Mouse (Mus musculus) gastrocnemius, postnatal 25 days (tissue): ENCODE measurements around the gene Hist1h4h. TPM values are rescaled to one million over a fixed set of nuclear protein-coding genes. Genes with fewer than 3 reads are reported as not detected.
"Not testable (repeated sequence)": the region's sequence is repeated elsewhere in the genome, so short reads cannot be mapped to it uniquely, and the experiment has no call there.

Experiments used
- DNase-seq: peaks from one replicate; pipeline ENCODE4 v3.0.0; 2022
- total RNA-seq, 2 experiments: library from RNA; stranded (reverse); gene quantifications; 1 replicate in 1 of 2; 2 replicates in 1 of 2; pipeline ENCODE4 v1.2.3; 2021

Hist1h4h gene
- total RNA-seq, 2 experiments from 2014 or later: 156 to 160 TPM

DNA sequence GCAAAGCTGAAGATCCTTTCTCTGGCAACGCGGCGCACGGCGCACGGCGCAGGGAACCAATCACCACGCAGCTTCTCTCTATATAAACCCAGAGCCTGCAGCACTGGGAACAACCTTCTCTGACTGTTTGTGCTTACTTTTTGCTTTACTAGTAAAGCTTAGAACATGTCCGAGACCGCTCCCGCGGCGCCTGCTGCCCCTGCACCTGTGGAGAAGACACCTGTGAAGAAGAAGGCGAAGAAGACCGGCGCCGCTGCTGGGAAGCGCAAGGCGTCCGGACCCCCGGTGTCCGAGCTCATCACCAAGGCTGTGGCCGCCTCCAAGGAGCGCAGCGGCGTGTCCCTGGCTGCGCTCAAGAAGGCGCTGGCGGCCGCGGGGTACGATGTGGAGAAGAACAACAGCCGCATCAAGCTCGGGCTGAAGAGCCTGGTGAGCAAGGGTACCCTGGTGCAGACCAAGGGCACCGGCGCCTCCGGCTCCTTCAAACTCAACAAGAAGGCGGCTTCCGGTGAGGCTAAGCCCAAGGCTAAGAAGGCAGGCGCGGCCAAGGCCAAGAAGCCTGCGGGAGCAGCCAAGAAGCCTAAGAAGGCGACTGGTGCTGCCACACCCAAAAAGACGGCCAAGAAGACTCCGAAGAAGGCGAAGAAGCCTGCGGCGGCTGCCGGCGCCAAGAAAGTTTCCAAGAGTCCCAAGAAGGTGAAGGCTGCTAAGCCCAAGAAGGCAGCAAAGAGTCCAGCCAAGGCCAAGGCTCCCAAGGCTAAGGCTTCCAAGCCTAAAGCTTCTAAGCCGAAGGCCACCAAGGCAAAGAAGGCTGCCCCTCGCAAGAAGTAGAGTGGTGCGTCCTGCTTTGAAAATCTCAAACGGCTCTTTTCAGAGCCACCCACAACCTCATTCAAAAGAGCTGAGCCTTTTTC is 24.3 kb downstream of the Hist1h4h start:
- peak; percentile 58 for DNase-seq

GRCm38 (mm10) chr13:23555839-23556416 is 25.1 kb downstream of the Hist1h4h start:
- peak; percentile 62 for DNase-seq

DNA sequence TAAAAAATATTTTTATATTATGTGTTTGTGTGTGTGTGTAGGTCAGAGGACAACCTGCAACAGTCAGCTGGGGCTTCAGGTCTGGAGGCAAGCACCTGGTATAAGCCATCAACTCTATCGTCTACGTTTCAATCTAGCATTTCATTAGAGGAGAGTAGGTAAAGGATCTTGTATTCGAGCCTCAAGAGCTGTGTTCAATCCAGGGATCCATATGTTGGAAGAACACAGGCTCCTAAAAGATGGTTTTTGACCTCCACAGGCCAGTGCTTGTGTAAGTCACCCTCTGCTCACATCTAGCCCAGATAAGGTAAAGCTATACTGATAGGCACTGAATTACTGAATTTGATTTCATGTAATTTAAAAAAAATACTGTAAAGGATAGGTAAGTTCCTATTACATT is 26.1 kb downstream of the Hist1h4h start:
- DNase-seq: no peak

DNA sequence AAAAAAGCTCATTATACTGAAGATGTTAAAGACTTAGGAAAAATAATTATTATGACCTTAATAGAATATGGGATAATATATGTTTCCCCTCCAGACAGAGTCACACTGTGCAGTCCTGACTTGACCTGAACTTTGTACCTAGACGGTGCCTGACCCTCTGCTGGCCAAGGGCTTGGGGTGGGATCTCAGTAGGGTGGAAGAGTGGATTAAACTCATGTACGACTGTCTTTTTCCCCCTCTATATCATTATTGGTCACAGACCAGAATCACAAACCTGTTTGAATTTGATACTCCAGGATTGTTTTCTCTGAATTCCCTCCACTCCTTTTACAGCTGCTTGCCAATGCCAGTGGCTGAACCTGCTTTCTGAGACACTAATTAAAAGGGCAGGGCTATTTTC is 29.8 kb downstream of the Hist1h4h start:
- DNase-seq: not testable (repeated sequence)

DNA sequence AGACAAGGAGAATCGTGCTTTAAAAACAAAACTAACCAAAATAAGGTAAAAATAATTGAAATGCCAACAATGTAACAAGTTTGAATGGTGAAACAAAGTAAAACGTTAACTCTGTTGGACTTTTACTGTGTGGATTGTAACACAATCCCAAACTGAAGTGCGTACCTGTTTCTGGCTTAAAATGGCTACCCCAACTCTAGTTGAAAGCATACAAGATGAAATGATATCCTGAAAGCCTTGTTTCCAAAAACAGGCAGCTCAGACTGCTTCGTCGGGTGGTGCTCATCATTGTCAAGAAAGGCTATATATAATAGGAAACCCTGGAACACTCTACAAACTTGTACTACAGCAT is 30.7 kb downstream of the Hist1h4h start:
- not testable (repeated sequence) for DNase-seq

DNA sequence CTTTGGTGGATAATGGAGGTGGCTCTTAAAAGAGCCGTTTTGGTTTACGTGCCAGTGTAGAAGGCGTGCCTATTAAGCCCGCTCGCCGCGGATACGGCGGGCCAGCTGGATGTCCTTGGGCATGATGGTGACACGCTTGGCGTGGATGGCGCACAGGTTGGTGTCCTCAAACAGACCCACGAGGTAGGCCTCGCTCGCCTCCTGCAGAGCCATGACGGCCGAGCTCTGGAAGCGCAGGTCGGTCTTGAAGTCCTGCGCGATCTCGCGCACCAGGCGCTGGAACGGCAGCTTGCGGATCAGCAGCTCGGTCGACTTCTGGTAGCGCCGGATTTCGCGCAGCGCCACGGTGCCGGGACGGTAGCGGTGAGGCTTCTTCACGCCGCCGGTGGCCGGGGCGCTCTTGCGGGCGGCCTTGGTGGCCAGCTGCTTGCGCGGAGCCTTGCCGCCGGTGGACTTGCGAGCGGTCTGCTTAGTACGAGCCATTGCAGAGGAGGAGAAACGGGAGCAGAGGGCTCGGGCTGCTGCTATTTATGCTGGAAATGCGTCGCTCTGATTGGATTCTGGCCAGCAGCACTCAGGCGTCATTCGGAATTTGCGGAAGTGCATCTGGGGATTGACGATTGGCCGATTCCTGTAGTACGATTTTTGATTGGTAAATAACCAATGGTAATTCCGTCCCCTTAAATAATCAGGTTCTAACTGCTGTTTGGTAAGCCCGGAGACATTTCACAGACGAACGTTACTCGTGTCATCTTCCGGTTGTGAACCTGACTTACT is 31.2 kb downstream of the Hist1h4h start, which contains the start of gene Hist1h3e:
TSS of gene Hist1h3e (minus strand) at position 487 of the 777 bp plus-strand sequence.
- peak; percentile 89 for DNase-seq

DNA sequence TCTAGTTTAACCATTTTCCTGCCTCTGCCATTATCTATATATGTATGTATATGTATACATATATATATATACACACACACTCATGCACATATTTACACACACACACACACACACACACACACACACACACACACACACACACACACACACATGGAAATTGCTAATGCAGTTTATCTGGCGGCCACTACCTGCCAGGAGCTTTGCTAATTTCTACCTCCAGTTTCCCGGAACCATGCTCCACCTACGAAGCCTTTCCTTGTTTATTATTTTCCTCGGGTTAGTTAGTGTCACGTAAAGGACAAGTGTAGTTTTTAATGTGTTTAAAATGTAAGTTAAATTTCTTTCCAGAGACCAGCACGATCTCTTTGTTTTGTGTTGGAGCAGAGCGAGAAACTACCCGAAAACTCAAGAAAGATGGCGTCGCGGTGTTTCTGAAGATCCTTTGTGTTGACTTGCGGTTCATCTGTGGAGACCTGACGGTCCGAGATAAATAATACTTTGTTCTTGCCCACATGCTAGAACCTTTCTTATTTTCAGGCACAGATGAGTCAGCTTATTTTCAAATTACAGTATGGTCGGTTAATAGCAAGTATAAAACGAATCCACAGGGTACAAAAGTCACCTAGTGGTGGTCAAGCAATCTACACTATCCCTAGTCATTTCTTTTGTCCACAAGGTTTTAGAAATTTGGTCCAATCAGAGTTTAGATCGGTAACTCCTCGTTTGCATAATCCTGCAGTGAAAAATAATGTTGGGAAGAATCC is 32.0 kb downstream of the Hist1h4h start:
- no peak for DNase-seq

- no peak for DNase-seq
Measured at GRCm38 (mm10) chr13:23564482-23564881, 33.6 kb downstream of the Hist1h4h start.

GRCm38 (mm10) chr13:23570261-23571021 is 39.6 kb downstream of the Hist1h4h start:
- DNase-seq: not testable (repeated sequence)

DNA sequence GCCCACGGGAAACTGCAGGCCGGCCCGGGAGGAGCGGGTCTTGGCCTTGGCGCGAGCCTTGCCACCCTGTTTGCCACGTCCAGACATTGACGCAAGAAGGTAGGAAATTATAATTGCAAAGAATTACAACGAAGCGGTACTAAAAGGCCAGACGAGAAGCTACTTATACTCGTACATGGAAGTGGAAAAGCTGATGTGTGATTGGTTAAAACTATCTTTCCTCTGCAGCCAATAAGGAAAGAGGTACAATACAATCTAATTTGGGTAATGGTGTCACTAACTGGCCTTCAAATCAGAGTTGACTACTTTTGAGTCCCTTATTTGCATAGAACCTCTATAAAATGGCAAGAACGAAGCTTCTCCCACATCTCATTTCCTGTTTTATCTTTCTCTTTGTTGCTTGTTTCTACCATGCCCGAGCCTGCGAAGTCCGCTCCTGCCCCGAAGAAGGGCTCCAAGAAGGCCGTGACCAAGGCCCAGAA is 40.2 kb downstream of the Hist1h4h start, which contains the start of the genes Hist1h2ae and Hist1h2bg:
TSS of gene Hist1h2ae (minus strand) at position 199 of the 482 bp plus-strand sequence.
TSS of gene Hist1h2bg (plus strand) at position 375 of the 482 bp plus-strand sequence.
- DNase-seq: peak; percentile 52

GRCm38 (mm10) chr13:23571504-23572217 is 40.8 kb downstream of the Hist1h4h start:
- DNase-seq: not testable (repeated sequence)

DNA sequence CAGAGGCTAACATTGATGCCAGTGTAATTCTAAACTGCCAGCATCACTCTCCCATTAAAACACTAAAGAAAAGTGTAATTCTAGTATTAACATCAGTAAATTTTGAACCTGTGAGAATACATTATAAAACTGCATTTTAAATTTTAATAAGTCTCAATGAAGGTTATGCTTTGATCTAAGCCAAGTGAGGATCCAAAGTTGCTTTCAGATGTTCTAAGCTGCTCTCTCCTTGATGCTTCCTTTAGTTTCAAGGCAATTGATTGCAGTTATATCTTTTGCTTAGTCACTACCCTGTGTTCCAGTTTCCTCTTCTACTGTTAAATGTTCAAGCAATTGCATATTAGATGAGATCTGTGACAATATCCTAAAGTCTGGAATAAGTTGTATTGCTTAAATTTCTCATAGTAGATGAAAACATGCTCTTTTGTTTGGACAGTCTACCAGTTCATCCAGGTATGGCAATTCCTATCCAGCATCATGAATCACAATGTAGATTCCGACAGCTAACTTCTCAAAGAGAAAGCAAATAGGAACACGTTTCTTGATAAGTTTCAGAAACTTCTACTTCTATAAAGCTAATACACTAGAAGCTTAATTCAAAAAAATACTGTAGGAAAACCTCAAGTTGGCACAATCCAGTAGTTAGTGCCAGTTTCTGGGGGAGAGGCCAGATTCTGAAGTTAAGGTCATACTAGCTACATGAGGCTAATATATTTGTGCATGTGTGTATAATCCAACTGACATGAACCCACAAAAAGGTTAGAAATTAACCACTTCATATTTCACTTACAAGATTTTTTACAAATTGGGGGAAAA is 41.6 kb downstream of the Hist1h4h start:
- DNase-seq: no peak

DNA sequence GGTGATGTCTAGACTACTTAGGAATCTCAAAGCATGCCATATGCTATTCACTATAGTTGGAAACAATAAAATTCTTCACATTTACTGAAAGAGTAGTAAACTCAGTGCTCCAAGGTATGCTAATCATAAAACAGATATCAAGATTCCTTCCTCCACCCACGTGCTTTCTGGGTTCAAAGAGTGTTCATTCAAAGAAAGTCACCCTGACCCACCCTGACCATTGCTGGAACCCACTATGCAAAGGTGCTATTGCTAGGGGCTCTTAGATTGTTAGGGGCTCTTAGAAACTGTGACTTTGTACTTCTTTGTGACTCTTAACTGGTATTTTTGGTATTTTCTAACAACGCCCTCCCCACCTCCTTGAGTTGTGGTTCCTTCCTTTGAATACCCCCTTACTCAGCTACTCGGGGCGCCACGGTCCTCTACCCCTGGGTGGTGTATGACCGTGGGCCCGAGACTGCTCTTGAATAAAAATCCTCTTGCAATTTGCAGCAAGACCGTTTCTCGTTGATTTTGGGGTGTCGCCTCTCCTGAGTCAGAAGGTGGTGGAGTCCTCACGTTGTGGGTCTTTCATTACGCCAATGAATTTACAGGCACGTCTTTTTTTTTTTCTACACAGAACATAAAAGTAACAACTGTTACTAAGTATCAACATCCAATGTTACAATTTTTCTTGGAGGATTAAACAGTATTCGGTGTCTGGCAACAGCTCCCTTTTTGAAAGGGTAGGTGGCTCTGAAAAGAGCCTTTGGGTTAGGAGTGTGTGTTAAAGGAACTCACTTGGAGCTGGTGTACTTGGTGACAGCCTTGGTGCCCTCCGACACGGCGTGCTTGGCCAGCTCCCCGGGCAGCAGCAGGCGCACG is 42.4 kb downstream of the Hist1h4h start:
- DNase-seq: not testable (repeated sequence)

GRCm38 (mm10) chr13:23573898-23574524 is 43.2 kb downstream of the Hist1h4h start, which contains the start of the genes Hist1h2bf and Hist1h2ad:
Hist1h2bf (minus strand) TSS chr13:23574196.
Hist1h2ad (plus strand) TSS chr13:23574381.
- DNase-seq: peak; percentile 80

- DNase-seq: not testable (repeated sequence)
Measured at GRCm38 (mm10) chr13:23574546-23575170, 43.8 kb downstream of the Hist1h4h start.

GRCm38 (mm10) chr13:23575271-23575851 is 44.5 kb downstream of the Hist1h4h start, which contains the start of gene Hist1h3d:
Hist1h3d (plus strand) TSS chr13:23575763.
- no peak for DNase-seq
